Mouse (Mus musculus) T-helper 2 cell (primary cell): ENCODE results near the gene Rabl6.

Experiments used
- in situ Hi-C: fragments of 300-600 bp; cut with MboI, MseI; formaldehyde crosslinking; loops from one replicate; pipeline ENCODE4 v1.15.1; 2025; ENCODE audit warnings: high pct_unique_total_duplicates

The Rabl6 gene

GRCm38 (mm10) chr2:25596765-25597510, 11.4 kb downstream of the Rabl6 start:
- in situ Hi-C loops: loop anchor here (10.0 kb wide), 1 partner anchor 1448 kb away; no protein-coding TSS in a partner anchor

- in situ Hi-C loops: loop anchor here (10.0 kb wide), 1 partner anchor 1453 kb away; no protein-coding TSS in a partner anchor
Observed at GRCm38 (mm10) chr2:25591863-25592262, 16.5 kb downstream of the Rabl6 start.

GRCm38 (mm10) chr2:25588227-25588907, 20.0 kb downstream of the Rabl6 start:
- in situ Hi-C loops: no loop called here

- in situ Hi-C loops: no loop called here
Observed at GRCm38 (mm10) chr2:25587290-25587689, 21.0 kb downstream of the Rabl6 start.

GRCm38 (mm10) chr2:25585601-25586000, 22.7 kb downstream of the Rabl6 start:
- in situ Hi-C loops: no loop called here

- in situ Hi-C loops: no loop called here
Observed at GRCm38 (mm10) chr2:25584856-25585255, 23.5 kb downstream of the Rabl6 start.

- in situ Hi-C loops: no loop called here
Observed at GRCm38 (mm10) chr2:25584152-25584551, 24.2 kb downstream of the Rabl6 start.

- in situ Hi-C loops: no loop called here
Observed at GRCm38 (mm10) chr2:25583571-25583970, 24.8 kb downstream of the Rabl6 start.

GRCm38 (mm10) chr2:25583120-25583481, 25.2 kb downstream of the Rabl6 start:
- in situ Hi-C loops: no loop called here

GRCm38 (mm10) chr2:25582466-25583119, 25.7 kb downstream of the Rabl6 start:
- in situ Hi-C loops: no loop called here

GRCm38 (mm10) chr2:25581901-25582301, 26.4 kb downstream of the Rabl6 start:
- in situ Hi-C loops: no loop called here

- in situ Hi-C loops: no loop called here
Observed at GRCm38 (mm10) chr2:25581294-25581864, 26.9 kb downstream of the Rabl6 start, which contains the start of gene Ajm1. Gene Ajm1, minus strand, starts transcription at chr2:25581757.

GRCm38 (mm10) chr2:25580621-25581101, 27.7 kb downstream of the Rabl6 start:
- in situ Hi-C loops: no loop called here

- in situ Hi-C loops: no loop called here
Observed at GRCm38 (mm10) chr2:25579737-25580460, 28.4 kb downstream of the Rabl6 start.

- in situ Hi-C loops: no loop called here
Observed at GRCm38 (mm10) chr2:25578796-25579736, 29.3 kb downstream of the Rabl6 start.

- in situ Hi-C loops: no loop called here
Observed at GRCm38 (mm10) chr2:25577951-25578795, 30.1 kb downstream of the Rabl6 start.

GRCm38 (mm10) chr2:25576965-25577891, 31.1 kb downstream of the Rabl6 start:
- in situ Hi-C loops: no loop called here
